Mouse (Mus musculus) forebrain, embryonic 14.5 days (tissue): Measurements from ENCODE around the gene Klhl2. TPM values are rescaled to one million over a fixed set of nuclear protein-coding genes. Genes with fewer than 3 reads are reported as not detected.

Source experiments
- ATAC-seq: fragments of 200-750 bp; cut with Nextera tagmentation; 2 replicates; pipeline ENCODE4 v1.8.0; 2017; ENCODE audit warnings: mild to moderate bottlenecking, moderate library complexity
- DNase-seq: peaks from one replicate; pipeline ENCODE4 v3.0.0-alpha.2; 2015; ENCODE audit warnings: low spot score
- H3K27ac ChIP-seq: fragments of 300-500 bp; sonication (generic); 2 replicates; pipeline ENCODE4 v1.5.1; 2014; ENCODE audit warnings: low read depth, mild to moderate bottlenecking, control low read depth, low read length, moderate library complexity
- H3K27me3 ChIP-seq: fragments of 300-500 bp; sonication (generic); replicated peaks from 2 replicates; pipeline ENCODE4 v1.6.1; 2014; ENCODE audit warnings: low read length, control low read depth, mixed read lengths; ENCODE audit not compliant: control insufficient read depth, insufficient read depth
- H3K36me3 ChIP-seq: fragments of 300-500 bp; sonication (generic); 2 replicates; pipeline ENCODE4 v1.6.1; 2014; ENCODE audit warnings: low read length, control low read depth; ENCODE audit not compliant: control insufficient read depth, insufficient read depth
- H3K4me1 ChIP-seq: fragments of 300-500 bp; sonication (generic); 2 replicates; pipeline ENCODE4 v1.6.1; 2014; ENCODE audit warnings: antibody characterized with exemption, low read length, control low read depth; ENCODE audit not compliant: control insufficient read depth, insufficient read depth
- H3K4me2 ChIP-seq: fragments of 300-500 bp; sonication (generic); 2 replicates; pipeline ENCODE4 v1.6.1; 2014; ENCODE audit warnings: mild to moderate bottlenecking, control low read depth, low read length
- H3K4me3 ChIP-seq: fragments of 300-500 bp; sonication (generic); 2 replicates; pipeline ENCODE4 v1.5.1; 2014; ENCODE audit warnings: low read depth, low read length, control low read depth
- H3K9ac ChIP-seq: fragments of 300-500 bp; sonication (generic); 2 replicates; pipeline ENCODE4 v1.6.1; 2014; ENCODE audit warnings: mild to moderate bottlenecking, low read length, control low read depth, moderate library complexity
- H3K9me3 ChIP-seq: fragments of 300-500 bp; sonication (generic); replicated peaks from 2 replicates; pipeline ENCODE4 v1.6.1; 2016; ENCODE audit warnings: low read length, control low read depth, mixed read lengths; ENCODE audit not compliant: control insufficient read depth
- WGBS: fragments of 180-500 bp; shearing (Covaris S2); extraction: QIAGEN DNeasy Blood & Tissue Kit; methylation state at CpG from one replicate; pipeline ENCODE4 v1.1.7; 2014; 5-methylcytosine and 5-hydroxymethylcytosine counted together
- polyA plus RNA-seq: library from polyadenylated mRNA; unstranded; fragments of >200 nt; fragmentation: Nextera tagmentation; extraction: Ambion mirVana; gene quantifications from 2 replicates; pipeline ENCODE4 v1.2.1, GENCODE M21; 2014

The Klhl2 gene
- polyA plus RNA-seq, 1 experiment from 2014 or later = 16.3 TPM

- DNase-seq (no peak), ATAC-seq (no peak)
- Histone ChIP-seq H3K27me3 (no peaks in the 10 kb centered on the region), H3K9ac (no peak overlapping the region), H3K4me3 (no peak overlapping the region), H3K36me3 (peaks cover 16% of the 10 kb centered on the region; the same call in 1 of the 2 replicates), H3K4me2 (no peak overlapping the region), H3K4me1 (no peaks in the 10 kb centered on the region), H3K27ac (no peak overlapping the region), H3K9me3 (no peaks in the 10 kb centered on the region)
- 76% methylated on average over 11 of the region's 11 CpGs for WGBS
These were observed 25.9 kb downstream of the Klhl2 start for GRCm38 (mm10) chr8:64823905-64824304.

- Histone ChIP-seq H3K4me3 (no peak overlapping the region), H3K4me2 (no peak overlapping the region), H3K27me3 (no peaks in the 10 kb centered on the region), H3K27ac (no peak overlapping the region), H3K4me1 (no peaks in the 10 kb centered on the region), H3K9ac (no peak overlapping the region), H3K9me3 (no peaks in the 10 kb centered on the region), H3K36me3 (peaks cover 12% of the 10 kb centered on the region; the same call in 1 of the 2 replicates)
- no peak for ATAC-seq
- no peak for DNase-seq
- WGBS = 97% methylated on average over 4 of the region's 4 CpGs
These were observed 28.9 kb downstream of the Klhl2 start for GRCm38 (mm10) chr8:64820940-64821339.

- no peaks in the 10 kb centered on the region for H3K4me1 ChIP-seq
- peaks cover 8% of the 10 kb centered on the region; the same call in 1 of the 2 replicates for H3K36me3 ChIP-seq
- no peak overlapping the region for H3K4me3 ChIP-seq
- no peaks in the 10 kb centered on the region for H3K27me3 ChIP-seq
- H3K9ac ChIP-seq = no peak overlapping the region
- no peaks in the 10 kb centered on the region for H3K9me3 ChIP-seq
- ATAC-seq (no peak), DNase-seq (no peak)
- no peak overlapping the region for H3K4me2 ChIP-seq
- WGBS = 96% methylated on average over 9 of the region's 9 CpGs
- H3K27ac ChIP-seq = no peak overlapping the region
These were observed 38.0 kb downstream of the Klhl2 start for GRCm38 (mm10) chr8:64811790-64812189.

- WGBS = 72% methylated on average over 4 of the region's 4 CpGs
- no peak for DNase-seq
These were observed 38.7 kb downstream of the Klhl2 start for GRCm38 (mm10) chr8:64811083-64811482.

GRCm38 (mm10) chr8:64806558-64806957, 43.3 kb downstream of the Klhl2 start:
- Histone ChIP-seq H3K36me3 (peaks cover 7% of the 10 kb centered on the region; the same call in 1 of the 2 replicates), H3K4me3 (no peak overlapping the region), H3K4me1 (no peaks in the 10 kb centered on the region), H3K9ac (no peak overlapping the region), H3K27ac (no peak overlapping the region), H3K27me3 (no peaks in the 10 kb centered on the region), H3K9me3 (no peaks in the 10 kb centered on the region), H3K4me2 (no peak overlapping the region)
- 93% methylated on average over 3 of the region's 3 CpGs for WGBS
- ATAC-seq (no peak), DNase-seq (no peak)

More at GRCm38 (mm10) chr8:64811083-64811482, 38.7 kb downstream of the Klhl2 start:
- Histone ChIP-seq H3K4me2 (no peak overlapping the region), H3K27me3 (no peaks in the 10 kb centered on the region), H3K4me1 (no peaks in the 10 kb centered on the region), H3K9ac (no peak overlapping the region), H3K36me3 (peaks cover 8% of the 10 kb centered on the region; the same call in 1 of the 2 replicates), H3K27ac (no peak overlapping the region), H3K9me3 (no peaks in the 10 kb centered on the region), H3K4me3 (no peak overlapping the region)
- no peak for ATAC-seq

GRCm38 (mm10) chr8:64804971-64805370, 44.8 kb downstream of the Klhl2 start:
- no peaks in the 10 kb centered on the region for H3K27me3 ChIP-seq
- no peaks in the 10 kb centered on the region for H3K4me1 ChIP-seq
- H3K36me3 ChIP-seq = no peaks in the 10 kb centered on the region
- 92% methylated on average over 4 of the region's 4 CpGs for WGBS
- no peak overlapping the region for H3K27ac ChIP-seq
- H3K4me2 ChIP-seq = no peak overlapping the region
- no peak for DNase-seq
- no peak for ATAC-seq
- no peak overlapping the region for H3K9ac ChIP-seq
- no peaks in the 10 kb centered on the region for H3K9me3 ChIP-seq
- H3K4me3 ChIP-seq = no peak overlapping the region

- H3K27ac ChIP-seq = no peak overlapping the region
- H3K4me2 ChIP-seq = no peak overlapping the region
- WGBS = 89% methylated on average over 8 of the region's 8 CpGs
- H3K9me3 ChIP-seq = no peaks in the 10 kb centered on the region
- no peak overlapping the region for H3K9ac ChIP-seq
- ATAC-seq (no peak), DNase-seq (no peak)
- no peaks in the 10 kb centered on the region for H3K4me1 ChIP-seq
- H3K27me3 ChIP-seq = no peaks in the 10 kb centered on the region
- H3K36me3 ChIP-seq = no peaks in the 10 kb centered on the region
- no peak overlapping the region for H3K4me3 ChIP-seq
These were observed 50.5 kb downstream of the Klhl2 start for GRCm38 (mm10) chr8:64799306-64799705.

GRCm38 (mm10) chr8:64798503-64798902, 51.3 kb downstream of the Klhl2 start:
- H3K4me2 ChIP-seq = no peak overlapping the region
- no peaks in the 10 kb centered on the region for H3K4me1 ChIP-seq
- no peaks in the 10 kb centered on the region for H3K27me3 ChIP-seq
- H3K9ac ChIP-seq = no peak overlapping the region
- no peak for ATAC-seq
- H3K4me3 ChIP-seq = no peak overlapping the region
- no peaks in the 10 kb centered on the region for H3K9me3 ChIP-seq
- no peak for DNase-seq
- H3K36me3 ChIP-seq = no peaks in the 10 kb centered on the region
- 92% methylated on average over 3 of the region's 3 CpGs for WGBS
- no peak overlapping the region for H3K27ac ChIP-seq

GRCm38 (mm10) chr8:64797751-64798150, 52.1 kb downstream of the Klhl2 start:
- H3K36me3 ChIP-seq = no peaks in the 10 kb centered on the region

More at GRCm38 (mm10) chr8:64797751-64798150, 52.1 kb downstream of the Klhl2 start:
- no peaks in the 10 kb centered on the region for H3K4me1 ChIP-seq
- no peak overlapping the region for H3K9ac ChIP-seq
- no peak overlapping the region for H3K4me3 ChIP-seq
- H3K27ac ChIP-seq = no peak overlapping the region
- no peak overlapping the region for H3K4me2 ChIP-seq
- H3K27me3 ChIP-seq = no peaks in the 10 kb centered on the region
- WGBS = 92% methylated on average over 10 of the region's 10 CpGs
- H3K9me3 ChIP-seq = no peaks in the 10 kb centered on the region
- no peak for ATAC-seq
- no peak for DNase-seq
